Mouse (Mus musculus): ENCODE data around the gene Lpxn. TPM values are rescaled to one million over a fixed set of nuclear protein-coding genes. Genes with fewer than 3 reads are reported as not detected.

Gene Lpxn
- under 1 TPM; 0.36 to 0.38 TPM for total RNA-seq (2021)
- long read RNA-seq, experiment 1, partial matches to known transcripts, result 0 of 1 reads
- long read RNA-seq, experiment 1, other reads (novel, unspliced or antisense), result 1 of 1 reads
- long read RNA-seq, experiment 2, result 0 reads

DNA sequence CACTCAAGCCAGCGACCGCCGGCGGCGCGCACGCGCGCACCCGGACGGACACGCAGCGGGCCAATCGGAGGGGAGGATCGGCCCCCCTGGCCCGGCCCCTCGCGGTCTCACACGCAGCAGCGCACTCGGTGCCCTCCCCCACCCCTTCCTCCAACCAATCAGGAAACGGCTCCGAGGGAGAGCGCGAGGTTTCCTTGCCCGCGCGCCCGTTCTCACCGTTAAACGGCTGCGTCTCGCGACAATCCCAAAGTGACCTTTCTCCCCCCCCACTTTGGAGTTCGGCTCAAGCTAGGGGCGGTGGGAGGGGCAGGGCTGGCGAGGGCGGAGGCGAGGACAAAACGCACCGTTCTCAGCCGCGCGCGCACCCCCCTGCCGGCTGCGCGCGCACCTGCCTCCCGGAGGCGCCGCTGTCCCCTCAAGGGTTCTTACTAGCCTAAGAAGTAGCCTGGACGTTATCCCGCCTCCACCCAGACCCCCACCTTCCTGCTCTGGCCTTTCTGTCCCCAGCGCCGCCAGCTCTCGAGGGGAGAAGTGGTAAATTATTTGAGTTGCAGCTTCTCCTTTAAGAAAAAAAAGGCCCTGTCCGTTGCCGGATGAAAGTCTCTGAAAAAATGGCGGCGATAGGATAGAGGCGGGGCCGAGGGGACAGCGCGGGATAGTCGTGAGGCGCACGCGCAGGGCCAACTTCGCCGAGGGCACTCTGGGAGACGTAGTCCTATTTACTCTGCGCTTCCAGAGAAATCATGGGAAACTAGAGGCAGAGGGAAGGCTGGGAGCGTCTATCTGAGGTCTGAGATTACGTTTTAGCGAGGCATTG is at the start of gene Lpxn, which contains the start of gene Zfp91:
Lpxn (plus strand) TSS at position 683 of the 817 bp plus-strand sequence.
Zfp91 (minus strand) TSS at position 616 of the 817 bp plus-strand sequence.
- DNase-seq, result peak; percentile 99

DNA sequence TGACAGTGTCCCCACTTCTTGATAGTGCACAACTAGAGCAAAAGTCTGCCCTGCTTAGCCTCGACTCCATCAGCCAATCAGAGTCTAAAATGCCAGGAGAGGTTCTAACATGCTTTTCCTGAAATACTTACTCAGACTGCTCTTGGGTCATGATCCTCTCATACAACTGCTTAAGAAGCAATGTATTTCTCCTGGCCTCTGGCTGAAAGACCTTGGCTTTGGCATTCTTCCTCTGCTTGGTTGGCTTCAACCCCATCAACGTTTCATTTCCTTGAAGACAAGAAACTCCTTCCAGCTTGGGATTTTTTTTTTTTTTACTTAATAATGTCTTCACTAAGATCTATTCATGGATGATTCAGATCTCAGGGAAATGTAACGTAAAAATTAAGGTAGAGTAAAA is 39.7 kb upstream of the Lpxn start:
- no peak for DNase-seq

DNA sequence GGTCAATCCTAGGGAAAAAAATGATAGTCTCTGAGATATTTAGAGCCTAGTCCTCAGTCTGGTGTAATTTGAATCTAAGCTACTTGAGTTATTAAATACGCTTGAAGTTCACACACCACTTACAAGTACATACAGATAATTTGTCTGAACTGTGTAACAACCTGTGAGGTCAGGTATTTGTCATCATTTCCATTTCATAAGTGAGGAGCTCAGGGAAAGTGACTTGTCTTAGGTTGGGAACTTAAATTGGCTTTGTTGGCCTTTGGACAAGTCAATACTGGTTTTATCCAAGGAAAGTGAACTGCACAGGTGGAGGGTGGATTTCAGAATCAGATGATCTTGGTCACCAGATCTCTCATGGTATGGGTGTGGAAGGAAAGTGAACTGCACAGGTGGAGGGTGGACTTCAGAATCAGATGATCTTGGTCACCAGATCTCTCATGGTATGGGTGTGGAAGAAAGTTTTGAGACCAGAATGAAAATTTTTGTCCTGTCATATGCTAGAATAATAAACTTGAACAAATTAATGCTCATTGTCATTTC is 37.0 kb upstream of the Lpxn start:
- no peak for DNase-seq

DNA sequence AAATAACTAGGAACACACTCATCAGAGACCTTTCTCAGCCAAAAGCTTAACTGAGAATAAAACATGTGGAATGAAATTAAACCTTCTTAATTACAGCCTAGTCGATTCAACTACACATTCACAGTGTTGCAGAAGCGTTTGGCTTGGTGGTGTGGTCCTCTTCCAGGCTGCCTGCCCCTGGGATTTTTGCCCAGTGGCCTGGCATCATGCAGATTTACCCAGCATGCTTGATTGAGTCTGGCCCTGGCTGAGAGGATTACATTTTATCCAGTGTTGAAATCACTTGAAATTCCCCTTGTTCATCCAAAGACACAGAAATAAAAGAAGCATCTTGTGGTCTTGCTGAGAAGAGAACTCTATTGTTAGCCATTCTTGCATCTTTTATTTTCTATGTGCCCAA is 36.3 kb upstream of the Lpxn start:
- peak; percentile 51 for DNase-seq

DNA sequence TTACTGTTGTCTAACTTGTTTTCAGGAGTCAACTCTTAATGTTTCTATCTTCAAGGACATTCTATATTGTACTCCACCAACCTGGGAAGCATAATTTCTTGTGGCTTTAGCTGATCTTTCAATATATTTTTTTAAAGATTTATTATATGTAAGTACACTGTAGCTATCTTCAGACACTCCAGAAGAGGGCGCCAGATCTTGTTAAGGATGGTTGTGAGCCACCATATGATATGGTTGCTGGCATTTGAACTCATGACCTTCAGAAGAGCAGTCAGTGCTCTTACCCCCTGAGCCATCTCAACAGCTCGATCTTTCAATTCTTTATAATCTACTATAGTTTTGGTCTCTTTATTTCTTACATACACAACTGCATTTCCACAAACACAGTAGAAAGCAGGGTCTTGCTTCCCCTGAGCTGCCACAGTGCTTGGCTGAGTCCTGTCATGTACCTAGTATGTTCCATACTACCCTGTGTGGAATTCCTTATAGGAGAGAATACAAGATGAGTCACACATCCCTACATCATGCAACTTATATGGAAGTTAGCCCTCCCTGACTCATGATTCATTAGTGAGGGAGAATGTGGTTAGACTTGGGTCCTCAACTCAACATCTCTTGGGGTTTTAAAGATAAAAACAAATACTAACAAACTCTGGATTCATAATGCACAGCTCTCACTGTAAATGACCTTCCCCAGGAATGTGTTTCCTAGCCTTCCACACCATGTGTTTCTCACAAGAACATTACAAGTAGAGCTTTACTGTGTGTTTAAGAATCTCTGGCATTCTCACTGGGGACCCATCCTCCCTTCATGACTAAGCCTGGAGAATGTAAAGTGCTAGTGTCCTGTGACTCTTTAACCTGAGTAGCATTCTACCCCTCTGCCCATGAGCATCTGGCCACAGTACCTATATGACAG is 33.5 kb upstream of the Lpxn start:
- DNase-seq, result no peak

DNA sequence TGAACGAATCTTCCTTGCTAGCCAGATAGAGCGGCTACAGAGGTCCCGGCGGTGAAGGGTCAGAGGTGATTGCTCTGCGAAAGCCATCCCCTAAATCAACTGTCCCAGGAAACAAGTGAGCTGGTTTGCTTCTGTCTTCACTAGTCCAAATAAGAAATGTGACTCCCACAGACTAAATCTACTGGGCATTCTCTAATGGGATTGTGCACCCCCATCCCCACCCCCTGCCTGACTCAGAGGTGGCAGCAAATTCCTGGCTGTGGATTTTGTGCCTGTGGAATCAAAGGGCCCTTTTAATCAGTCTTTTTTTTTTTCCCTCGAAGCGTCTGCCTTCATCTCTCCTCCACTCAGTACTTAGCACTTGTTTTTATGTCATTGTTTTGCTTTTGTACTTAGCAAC is 30.7 kb upstream of the Lpxn start, which contains the start of gene Cntf:
Cntf (minus strand) TSS at position 325 of the 400 bp plus-strand sequence.
- no peak for DNase-seq

DNA sequence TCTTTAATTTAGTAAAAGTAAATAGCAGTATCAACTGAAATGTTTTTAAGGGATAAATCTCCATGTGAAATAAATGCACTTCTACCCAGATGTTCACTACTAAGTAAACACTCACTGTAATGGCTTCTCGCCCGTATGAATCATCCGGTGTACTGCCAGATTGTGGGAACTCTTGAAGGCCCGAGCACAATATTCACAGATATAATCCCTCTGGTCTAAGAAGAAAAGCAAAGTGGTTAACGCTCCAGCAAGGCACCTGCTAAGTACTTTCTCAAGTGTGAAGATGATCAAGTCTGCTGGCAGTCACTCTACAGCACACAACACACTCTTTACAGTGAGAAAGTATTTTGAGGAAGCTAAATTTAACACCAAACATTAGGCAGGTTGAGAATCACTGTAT is 25.1 kb upstream of the Lpxn start:
- peak; percentile 19 for DNase-seq

DNA sequence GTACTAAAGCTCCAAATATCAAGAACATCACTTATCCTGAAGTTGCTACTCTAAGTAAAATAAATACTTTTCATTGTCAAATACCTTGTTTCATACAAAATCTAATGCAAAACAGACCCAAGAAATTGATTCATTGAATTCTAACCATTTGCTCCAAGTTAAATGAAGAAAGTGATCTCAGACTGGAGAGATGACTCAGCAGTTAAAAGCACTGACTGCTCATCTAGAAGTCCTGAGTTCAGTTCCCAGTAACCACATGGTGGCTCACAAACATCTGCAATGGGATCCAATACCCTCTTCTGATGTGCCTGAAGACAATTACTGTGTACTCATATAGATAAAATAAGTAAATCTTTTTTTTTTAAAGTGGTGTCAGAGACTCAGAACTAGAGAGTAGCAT is 15.6 kb upstream of the Lpxn start:
- DNase-seq, result no peak

DNA sequence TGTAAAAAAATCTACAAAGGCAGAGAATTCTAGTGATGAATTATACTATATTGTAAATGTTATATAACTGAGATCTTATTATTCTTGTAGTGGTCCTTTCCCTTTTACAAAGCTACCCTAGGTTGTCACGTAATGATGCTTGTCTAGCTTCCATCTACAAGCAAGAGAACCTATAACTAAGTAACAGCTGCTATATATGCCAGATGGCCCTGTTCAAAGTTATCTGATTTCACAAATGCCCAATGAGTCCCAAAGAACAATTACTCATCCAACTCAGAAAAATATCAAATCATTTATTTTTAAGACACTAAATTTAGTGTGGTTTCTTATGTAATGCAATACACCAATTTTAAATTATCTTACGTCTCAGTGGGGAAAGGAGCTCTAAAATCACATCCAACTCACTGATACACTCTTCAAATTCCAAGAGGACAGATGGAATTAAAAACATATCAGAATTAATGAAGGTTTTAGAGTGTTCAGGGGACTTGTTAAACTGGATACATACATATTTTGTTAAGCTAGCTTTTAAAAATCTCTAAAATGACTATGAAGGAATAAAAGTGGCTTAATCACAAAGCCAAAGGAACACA is 9.1 kb upstream of the Lpxn start:
- DNase-seq, result no peak

DNA sequence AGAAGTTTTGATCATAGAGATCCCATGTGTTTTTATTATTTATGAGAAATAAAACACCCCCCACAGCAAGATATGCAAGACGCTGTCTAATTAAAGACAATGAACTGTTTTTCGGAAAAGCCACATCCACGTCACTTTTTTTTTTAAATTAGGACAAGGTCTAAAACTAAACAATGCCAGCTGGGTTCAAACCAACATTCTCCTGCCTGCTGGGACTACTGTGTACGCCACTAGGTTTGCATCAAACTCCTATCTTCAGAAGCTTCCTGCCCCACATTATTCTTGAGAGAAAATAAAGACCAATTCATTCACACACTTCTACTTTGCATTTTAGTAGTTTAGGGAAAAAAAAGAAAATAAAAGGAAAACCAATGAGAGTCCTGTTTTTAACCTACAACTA is 8.3 kb upstream of the Lpxn start:
- no peak for DNase-seq

DNA sequence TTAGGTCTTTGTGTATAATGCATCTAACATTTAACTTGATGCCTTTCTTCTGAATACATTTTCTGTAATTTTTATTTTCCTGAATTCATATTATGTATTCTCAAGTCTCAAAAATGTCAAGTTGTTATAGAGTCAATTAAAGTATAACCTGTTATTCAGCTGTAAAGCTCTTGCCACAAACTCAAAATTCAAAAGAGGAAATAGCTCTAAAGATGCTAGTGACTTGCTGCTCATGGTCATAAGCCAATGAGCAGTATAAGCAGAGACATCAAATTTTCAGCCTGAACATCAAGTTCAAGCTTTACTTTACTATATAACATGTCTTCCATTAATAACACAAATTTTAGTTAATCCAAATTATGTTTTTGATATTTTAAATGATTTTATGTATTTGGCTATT is 3.6 kb upstream of the Lpxn start:
- no peak for DNase-seq

DNA sequence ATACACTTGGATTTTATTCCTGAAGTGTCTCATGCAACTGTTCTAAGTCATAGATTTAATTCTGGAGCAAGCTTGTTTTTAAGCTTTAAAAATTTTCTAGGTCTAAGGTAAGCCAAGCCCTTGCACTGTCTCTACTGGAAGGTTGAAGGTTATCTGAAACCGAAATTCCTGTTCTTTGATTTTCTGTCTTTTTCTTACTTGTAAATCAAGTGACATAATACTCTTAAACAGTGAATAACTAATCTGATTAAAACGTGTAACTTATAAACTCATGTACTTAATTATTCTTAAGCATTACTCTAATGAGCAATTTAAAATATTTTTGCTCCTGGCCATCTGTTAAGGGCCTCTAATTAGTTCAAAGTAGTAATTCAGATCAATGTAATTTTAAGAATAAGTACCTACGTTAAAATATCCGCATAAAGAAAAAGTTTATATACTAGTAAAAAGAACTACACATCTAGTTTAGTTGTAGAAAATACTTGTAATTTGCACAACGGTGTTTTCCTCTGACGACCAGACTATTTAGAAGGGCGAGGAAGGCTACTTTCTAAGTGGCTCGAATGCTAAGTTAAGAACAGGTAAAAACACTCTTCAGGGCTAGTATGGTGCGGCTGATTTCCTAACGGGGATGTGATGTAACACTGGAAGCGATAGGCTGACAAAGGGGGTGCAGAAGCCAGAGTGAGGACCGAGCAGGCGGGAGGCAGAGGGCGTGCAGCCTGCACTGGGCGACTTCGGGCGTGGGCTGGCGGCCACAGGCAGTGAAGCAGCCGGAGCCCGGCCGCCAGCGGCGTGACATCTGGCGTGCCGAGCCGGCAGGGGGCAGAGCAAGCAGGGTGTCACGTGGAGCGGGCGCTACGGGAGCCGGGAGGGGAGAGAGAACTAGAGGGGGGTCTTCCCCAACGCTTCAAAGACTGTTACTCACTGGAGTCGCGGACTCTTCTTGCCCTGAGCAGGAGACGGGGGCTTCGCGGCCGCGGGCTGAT is 1.6 kb upstream of the Lpxn start:
- DNase-seq, result peak; percentile 94

DNA sequence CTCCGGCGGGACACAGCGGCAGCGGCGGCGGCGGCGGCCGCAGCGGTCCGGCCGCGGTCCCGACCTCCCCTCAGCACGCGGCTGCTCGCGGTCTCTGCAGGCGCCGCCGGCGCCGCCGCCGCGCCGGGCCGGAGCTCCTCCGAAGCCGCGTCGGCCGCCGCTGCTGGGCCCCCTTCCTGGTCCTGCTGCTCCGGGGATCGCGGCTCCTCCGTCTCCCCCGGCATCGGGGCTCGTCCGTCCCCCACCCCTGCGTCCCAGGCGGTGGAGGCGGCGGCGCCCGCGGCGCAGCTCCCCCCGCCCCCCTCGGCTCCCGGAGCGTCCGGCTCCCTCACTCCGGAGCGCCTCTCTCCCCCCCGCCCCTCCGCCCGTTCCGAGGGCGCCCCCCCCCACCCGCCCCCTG is 883 bp upstream of the Lpxn start:
- no peak for DNase-seq

DNA sequence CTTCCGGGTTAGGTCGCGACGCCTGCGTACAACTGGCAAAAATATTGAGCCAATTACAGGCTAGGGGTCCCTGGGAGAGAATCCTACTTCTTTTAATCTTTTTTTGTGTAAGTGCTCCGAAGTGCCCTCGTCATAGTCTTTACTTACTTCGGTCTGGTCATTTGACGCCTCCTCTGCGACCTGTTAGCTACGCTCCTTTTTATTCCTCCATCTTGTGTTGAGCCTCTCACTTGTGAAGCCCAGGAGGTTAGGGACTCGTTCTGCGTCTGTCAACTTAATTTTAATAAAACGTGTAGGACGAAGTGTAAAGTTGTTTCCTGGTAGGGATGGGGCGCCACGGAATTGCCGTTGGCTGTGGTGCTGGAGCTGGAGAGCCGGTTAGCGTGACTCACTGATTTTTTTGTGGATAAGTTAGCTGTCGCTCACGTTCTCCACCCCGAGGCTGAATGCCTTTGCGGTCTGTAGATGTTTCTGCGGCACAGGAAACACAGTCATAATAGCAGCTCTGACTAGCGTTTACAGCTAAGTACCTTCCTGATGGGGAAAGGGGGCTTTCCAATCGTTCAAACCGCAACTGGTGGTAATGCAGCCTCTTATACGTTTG is 437 bp downstream of the Lpxn start:
- no peak for DNase-seq

DNA sequence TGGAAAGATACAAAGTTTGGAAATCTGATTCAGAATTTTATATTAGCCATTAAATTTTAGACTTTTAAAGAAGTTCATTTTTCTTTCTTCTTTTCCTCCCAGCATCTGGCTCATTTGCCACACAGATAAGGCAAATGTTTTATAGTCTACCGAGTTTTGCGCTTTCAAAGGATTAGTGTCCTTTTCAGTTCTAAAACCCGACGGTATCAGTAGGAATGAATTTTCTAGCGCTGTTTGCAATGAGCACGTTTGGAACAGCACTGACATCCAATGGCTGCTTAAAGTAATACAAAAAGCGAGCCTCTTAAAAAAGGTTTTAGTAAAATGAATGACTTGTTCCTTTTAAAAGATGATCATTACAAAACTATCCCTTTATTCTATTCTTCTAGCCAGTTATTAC is 1.1 kb downstream of the Lpxn start:
- no peak for DNase-seq

DNA sequence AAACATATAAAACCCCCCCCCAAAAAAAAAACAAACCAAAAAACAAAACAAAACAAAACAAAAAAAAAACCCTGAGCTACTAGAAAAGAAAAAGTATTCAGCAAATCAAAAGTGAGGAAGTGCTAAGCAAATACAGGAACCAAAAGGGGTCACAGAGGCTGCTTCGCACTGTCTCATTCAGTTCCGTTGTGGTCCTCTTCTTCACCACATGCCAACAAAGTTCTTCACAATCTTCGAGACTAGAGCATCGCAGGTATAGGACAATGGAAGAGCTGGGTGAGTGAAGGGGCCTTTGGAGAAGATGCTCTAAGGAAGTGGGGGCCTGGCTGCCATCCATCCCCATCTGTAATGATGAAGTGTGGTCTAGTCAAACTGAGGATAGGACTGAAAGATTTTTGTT is 2.4 kb downstream of the Lpxn start:
- no peak for DNase-seq

DNA sequence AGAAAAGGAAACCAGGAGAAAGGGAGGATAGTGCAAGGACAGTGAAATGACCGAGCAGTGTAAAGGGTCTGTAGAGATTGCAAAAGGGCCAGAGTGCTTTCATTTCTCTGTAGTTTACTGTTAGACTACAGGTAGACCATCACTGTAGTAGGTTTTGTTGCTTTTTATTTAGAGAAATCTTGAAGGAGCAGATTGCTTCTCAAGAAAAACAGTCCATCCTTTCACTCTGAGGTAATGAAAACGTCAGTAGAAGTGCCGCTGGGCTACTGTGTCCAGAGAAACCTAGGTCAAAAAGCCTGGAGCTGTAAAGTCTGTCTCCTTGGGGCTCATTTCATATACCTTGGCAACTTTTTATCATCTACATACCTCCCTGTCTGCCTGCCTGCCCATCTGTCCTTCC is 3.1 kb downstream of the Lpxn start:
- no peak for DNase-seq

DNA sequence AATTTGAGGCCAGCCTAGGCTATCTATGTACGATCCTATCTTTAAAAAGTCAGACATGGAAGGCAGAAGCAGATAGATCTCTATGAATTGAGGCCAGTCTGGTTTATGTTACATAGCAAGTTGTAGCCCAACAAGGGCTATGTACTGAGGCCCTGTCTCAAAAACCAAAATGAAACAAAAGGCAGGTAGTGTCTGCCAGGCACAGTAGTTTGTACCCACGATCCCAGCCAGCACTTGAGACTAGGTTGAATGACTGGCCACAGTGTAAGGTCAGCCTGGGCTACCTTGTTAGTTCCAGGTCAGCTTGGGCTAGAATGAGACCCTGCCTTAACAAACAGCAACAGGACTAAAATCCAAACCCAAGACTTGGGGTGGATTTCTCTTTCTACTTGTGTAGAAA is 4.6 kb downstream of the Lpxn start:
- no peak for DNase-seq

DNA sequence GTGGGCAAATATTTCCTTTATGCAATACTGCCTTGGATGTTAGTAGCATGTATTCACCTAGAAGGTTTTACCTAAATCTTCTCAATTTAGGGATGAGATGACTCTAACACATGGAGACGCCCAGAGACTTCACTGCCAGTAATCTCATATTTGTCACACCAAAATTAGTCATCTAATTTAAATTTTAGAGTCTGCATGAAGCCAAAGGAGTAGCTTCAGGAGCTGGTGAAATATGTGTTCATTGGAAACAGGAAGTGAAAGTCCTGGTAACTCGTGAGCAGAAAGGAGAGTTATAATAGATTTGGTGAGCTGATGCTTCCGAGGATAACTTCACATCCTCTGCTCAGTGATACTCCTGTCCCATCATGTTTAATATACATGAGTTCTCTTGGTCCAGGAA is 5.1 kb downstream of the Lpxn start:
- no peak for DNase-seq

DNA sequence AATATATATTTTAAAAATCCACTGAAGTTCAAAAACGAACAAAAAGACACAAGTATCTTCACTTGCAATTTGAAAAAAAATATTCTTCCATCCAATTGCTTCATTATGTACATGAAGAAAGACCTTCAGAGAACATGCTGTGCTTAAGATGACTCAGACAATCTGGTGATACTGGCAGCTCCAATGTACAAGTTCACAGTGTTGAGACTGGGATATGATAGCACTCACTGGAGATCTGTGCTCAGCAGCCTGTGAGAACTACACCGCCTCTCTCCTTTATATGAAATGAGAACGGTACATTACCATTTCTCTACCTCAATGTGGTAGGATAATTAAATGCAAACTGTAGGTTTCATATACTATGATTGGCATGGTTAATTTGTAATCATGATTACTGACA is 6.8 kb downstream of the Lpxn start:
- DNase-seq, result no peak

DNA sequence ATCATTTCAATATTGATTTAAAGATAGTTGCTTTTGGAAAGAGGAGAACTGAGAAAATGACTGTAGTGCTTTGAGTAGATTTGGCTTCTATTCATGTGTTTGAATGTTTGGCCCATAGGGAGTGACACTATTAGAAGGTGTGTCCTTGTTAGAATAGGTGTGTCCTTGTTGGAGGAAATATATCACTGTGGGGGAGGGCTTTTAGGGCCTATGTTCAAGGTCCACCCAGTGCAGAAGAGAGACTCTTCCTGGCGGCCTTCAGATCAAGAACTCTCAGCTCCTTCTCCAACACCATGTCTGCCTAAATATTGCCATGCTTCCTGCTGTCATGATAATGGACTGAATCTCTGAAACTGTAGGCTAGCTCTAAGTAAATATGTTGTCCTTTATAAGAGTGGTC is 8.2 kb downstream of the Lpxn start:
- DNase-seq, result no peak
